Mouse (Mus musculus): ENCODE measurements at regions not wholly inside any gene's neighbourhood (a gene's known extent, or its start where the extent isn't known, plus 50 kb on each side); places are given as distances from the start of the nearest gene placed in this dataset.

DNA sequence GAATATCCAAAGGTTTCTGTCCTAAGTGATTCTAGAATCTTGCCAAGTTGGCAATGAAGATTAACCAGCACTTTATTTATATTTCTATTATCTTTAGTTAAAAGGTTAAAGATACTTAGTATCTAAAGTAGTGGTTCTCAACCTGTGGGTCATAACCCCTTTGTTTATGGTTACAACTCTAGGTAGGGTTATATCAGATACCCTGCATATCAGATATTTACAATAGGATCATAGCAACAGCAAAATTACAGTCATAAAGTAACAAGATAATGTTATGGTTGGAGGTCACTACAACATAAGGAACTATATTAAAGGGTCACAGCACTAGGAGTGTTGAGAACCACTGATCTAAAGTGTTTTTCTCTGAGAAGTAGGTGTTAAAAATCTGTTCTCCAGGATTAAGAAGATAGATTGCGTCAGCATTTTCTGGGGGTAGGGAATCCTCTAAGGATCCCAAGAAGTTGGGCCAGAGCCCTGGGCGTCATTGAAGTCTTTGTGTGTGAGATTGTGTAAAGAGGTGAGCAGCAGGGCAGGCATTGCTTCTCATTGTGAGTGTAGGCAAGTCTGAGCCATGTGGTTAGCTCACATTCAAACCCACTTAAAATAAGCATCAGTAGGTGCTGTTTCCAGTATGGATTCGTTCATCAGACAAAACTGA is 201.6 kb downstream of the Klf6 start:
- Histone ChIP-seq H3K36me3 (ENCODE audit: insufficient read depth, low read length) (no peaks in the 10 kb centered on the region), H3K4me3 (ENCODE audit: low read length) (no peak overlapping the region), H3K4me2 (ENCODE audit: low read depth, low read length) (no peak overlapping the region), H3K9ac (replicated peaks; ENCODE audit: low read length) (no peak overlapping the region), H3K27me3 (ENCODE audit: insufficient read depth, low read length) (no peaks in the 10 kb centered on the region), H3K9me3 (ENCODE audit: low read length) (no peaks in the 10 kb centered on the region), H3K4me1 (ENCODE audit: insufficient read depth, low read length) (0 out of 2 replicates have a peak, but pooled peaks cover 5% of the 10 kb centered on the region), H3K27ac (no peak overlapping the region)
- DNase-seq (ENCODE audit: low spot score) (no peak), ATAC-seq (no peak)
- TF ChIP-seq CTCF (IDR thresholded peaks at IDR 0.05; ENCODE audit: low read depth) = no peak
- WGBS = 74% methylated on average over 3 of the region's 3 CpGs

- WGBS = 78% methylated on average over 4 of the region's 4 CpGs
- no peak for ATAC-seq
- no peak for TF ChIP-seq CTCF (IDR thresholded peaks at IDR 0.05; ENCODE audit: low read depth)
Measured at GRCm38 (mm10) chr13:6076978-6077825, 215.9 kb downstream of the Klf6 start.

GRCm38 (mm10) chr13:6085891-6086290 is 224.6 kb downstream of the Klf6 start:
- H3K4me2 ChIP-seq (ENCODE audit: low read depth, low read length) = no peak overlapping the region
- 77% methylated on average over 2 of the region's 2 CpGs for WGBS
- H3K36me3 ChIP-seq (ENCODE audit: insufficient read depth, low read length) = no peaks in the 10 kb centered on the region
- DNase-seq (ENCODE audit: low spot score) (no peak), ATAC-seq (no peak)
- TF ChIP-seq CTCF (IDR thresholded peaks at IDR 0.05; ENCODE audit: low read depth) = no peak
- no peak overlapping the region for H3K4me3 ChIP-seq (ENCODE audit: low read length)
- H3K4me1 ChIP-seq (ENCODE audit: insufficient read depth, low read length) = no peaks in the 10 kb centered on the region
- no peak overlapping the region for H3K9ac ChIP-seq (replicated peaks; ENCODE audit: low read length)
- H3K27ac ChIP-seq = no peak overlapping the region
- H3K9me3 ChIP-seq (ENCODE audit: low read length) = no peaks in the 10 kb centered on the region
- no peaks in the 10 kb centered on the region for H3K27me3 ChIP-seq (ENCODE audit: insufficient read depth, low read length)

More at GRCm38 (mm10) chr13:6076978-6077825, 215.9 kb downstream of the Klf6 start:
- no peak overlapping the region for H3K27ac ChIP-seq
- H3K27me3 ChIP-seq (ENCODE audit: insufficient read depth, low read length) = no peaks in the 10 kb centered on the region
- no peaks in the 10 kb centered on the region for H3K4me1 ChIP-seq (ENCODE audit: insufficient read depth, low read length)
- H3K9me3 ChIP-seq (ENCODE audit: low read length) = no peaks in the 10 kb centered on the region
- DNase-seq (ENCODE audit: low spot score) = no peak
- H3K36me3 ChIP-seq (ENCODE audit: insufficient read depth, low read length) = no peaks in the 10 kb centered on the region
- H3K9ac ChIP-seq (replicated peaks; ENCODE audit: low read length) = no peak overlapping the region
- no peak overlapping the region for H3K4me2 ChIP-seq (ENCODE audit: low read depth, low read length)
- H3K4me3 ChIP-seq (ENCODE audit: low read length) = no peak overlapping the region

DNA sequence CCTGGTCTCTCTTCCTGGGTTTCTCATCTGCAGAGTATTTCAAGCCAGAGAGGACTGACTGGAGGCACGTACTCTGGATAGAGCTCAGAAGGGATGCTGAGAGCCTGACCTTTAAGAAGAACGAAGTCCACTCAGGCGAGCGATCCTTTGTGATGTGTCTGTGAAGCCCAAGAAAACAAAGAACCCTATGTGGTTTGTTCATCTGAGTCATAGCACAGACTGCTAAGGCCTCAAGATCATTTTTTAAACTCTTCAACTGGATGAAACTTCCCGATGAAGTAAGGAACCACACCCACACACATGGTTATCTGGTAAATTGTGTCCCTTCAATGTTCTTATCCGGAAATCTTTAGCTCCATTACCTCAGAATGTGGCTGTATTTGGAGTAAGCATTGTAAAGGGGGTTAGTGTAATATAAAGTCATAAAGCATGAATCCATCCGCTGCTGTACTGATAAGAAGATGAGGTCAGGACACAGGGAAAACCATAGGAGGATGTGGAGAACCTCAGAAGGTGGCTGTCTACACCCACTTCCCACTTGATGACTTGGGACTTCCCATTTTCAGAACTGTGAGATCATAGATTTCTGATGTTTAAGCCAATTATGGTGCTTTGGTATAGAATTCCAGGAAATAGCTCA is 247.9 kb downstream of the Klf6 start:
- H3K4me2 ChIP-seq (ENCODE audit: low read depth, low read length) = no peak overlapping the region
- no peaks in the 10 kb centered on the region for H3K27me3 ChIP-seq (ENCODE audit: insufficient read depth, low read length)
- no peak overlapping the region for H3K4me3 ChIP-seq (ENCODE audit: low read length)
- TF ChIP-seq CTCF (IDR thresholded peaks at IDR 0.05; ENCODE audit: low read depth) = no peak
- WGBS = 83% methylated on average over 7 of the region's 7 CpGs
- H3K9me3 ChIP-seq (ENCODE audit: low read length) = no peaks in the 10 kb centered on the region
- H3K36me3 ChIP-seq (ENCODE audit: insufficient read depth, low read length) = no peaks in the 10 kb centered on the region
- ATAC-seq (no peak), DNase-seq (ENCODE audit: low spot score) (no peak)
- H3K27ac ChIP-seq = no peak overlapping the region
- no peaks in the 10 kb centered on the region for H3K4me1 ChIP-seq (ENCODE audit: insufficient read depth, low read length)
- H3K9ac ChIP-seq (replicated peaks; ENCODE audit: low read length) = no peak overlapping the region

DNA sequence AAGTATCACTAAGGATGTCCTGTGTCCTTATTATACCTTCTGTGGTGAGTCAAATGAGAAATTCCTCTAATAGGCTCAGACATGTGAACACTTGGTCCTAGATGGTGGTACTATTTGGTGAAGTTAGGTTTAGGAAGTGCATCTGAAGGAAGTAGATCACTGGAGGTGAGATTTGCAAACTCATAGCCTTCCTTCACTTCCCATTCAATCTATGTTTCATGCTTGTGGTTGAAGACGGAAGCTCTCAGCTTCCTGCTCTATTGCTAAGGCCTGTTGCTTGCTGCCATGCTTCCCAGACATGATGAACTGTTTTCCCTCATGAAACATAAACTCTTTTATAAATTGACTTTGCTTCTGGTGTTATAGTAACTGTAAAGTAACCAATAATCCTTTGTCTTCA is 258.4 kb downstream of the Klf6 start:
- TF ChIP-seq CTCF (IDR thresholded peaks at IDR 0.05; ENCODE audit: low read depth) = no peak
- no peaks in the 10 kb centered on the region for H3K36me3 ChIP-seq (ENCODE audit: insufficient read depth, low read length)
- DNase-seq (ENCODE audit: low spot score) = no peak
- H3K4me1 ChIP-seq (ENCODE audit: insufficient read depth, low read length) = no peaks in the 10 kb centered on the region
- no peak overlapping the region for H3K27ac ChIP-seq
- 95% methylated on average over 1 of the region's 1 CpGs for WGBS
- no peak overlapping the region for H3K9ac ChIP-seq (replicated peaks; ENCODE audit: low read length)
- H3K9me3 ChIP-seq (ENCODE audit: low read length) = no peaks in the 10 kb centered on the region
- no peak for ATAC-seq
- H3K27me3 ChIP-seq (ENCODE audit: insufficient read depth, low read length) = no peaks in the 10 kb centered on the region
- H3K4me2 ChIP-seq (ENCODE audit: low read depth, low read length) = no peak overlapping the region
- H3K4me3 ChIP-seq (ENCODE audit: low read length) = no peak overlapping the region

DNA sequence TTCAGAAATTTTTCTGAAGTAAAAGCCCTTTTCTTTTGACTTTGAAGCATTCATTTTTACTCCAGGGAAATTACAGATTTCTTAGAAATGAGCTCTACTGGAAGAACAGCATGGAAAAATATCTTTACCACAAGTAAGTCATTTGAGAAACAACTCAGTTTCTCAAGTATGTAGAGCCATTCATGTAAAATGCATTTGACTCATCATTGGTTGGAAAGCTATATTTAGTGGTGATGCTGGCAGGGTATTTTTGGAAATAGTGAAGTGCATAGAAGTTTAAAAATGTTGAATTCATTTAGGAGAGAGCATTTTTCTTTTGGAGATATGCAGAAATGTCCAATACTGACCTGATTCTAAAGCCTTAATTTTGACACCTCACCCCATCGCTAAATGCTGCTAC is 266.0 kb downstream of the Klf6 start:
- no peak overlapping the region for H3K27ac ChIP-seq
- no peak overlapping the region for H3K9ac ChIP-seq (replicated peaks; ENCODE audit: low read length)
- ATAC-seq = no peak
- H3K27me3 ChIP-seq (ENCODE audit: insufficient read depth, low read length) = no peaks in the 10 kb centered on the region
- no peak for DNase-seq (ENCODE audit: low spot score)
- H3K4me3 ChIP-seq (ENCODE audit: low read length) = no peak overlapping the region
- TF ChIP-seq CTCF (IDR thresholded peaks at IDR 0.05; ENCODE audit: low read depth) = no peak
- no peak overlapping the region for H3K4me2 ChIP-seq (ENCODE audit: low read depth, low read length)
- no peaks in the 10 kb centered on the region for H3K36me3 ChIP-seq (ENCODE audit: insufficient read depth, low read length)
- 100% methylated on average over 1 of the region's 1 CpGs for WGBS
- no peaks in the 10 kb centered on the region for H3K9me3 ChIP-seq (ENCODE audit: low read length)
- no peaks in the 10 kb centered on the region for H3K4me1 ChIP-seq (ENCODE audit: insufficient read depth, low read length)

All from hindbrain, postnatal 0 days (tissue).